Mouse (Mus musculus): ENCODE measurements around the gene Rexo2.

DNA sequence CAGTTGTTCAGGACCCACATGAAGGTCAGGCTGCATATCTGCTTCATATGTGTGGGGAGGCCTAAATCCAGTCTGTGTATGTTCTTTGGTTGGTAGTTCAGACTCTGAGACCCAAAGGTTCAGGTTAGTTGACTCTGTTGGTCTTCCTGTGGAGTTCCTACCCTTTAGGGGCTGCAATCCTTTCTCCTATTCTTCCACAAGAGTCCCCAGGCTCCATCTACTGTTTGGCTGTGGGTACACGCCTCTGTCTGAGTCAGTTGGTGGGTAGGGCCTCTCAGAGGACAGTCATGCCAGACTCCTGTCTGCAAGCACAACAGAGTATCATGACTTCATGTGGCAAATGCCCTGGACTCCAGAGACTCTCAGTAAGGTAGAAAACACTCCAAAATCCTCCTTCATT, 57.2 kb downstream of the Rexo2 start:
- TF ChIP-seq TCF12 (IDR thresholded peaks at IDR 0.05; ENCODE audit: low read depth, low read length) (no peak), USF1 (IDR thresholded peaks at IDR 0.05; ENCODE audit: low read depth, low read length) (no peak), ZC3H11A (IDR thresholded peaks at IDR 0.05; ENCODE audit: low read depth, low read length) (no peak), MXI1 (IDR thresholded peaks at IDR 0.05; ENCODE audit: low read depth, low read length) (no peak), ZMIZ1 (IDR thresholded peaks at IDR 0.05; ENCODE audit: low read depth, low read length) (no peak), EP300 (IDR thresholded peaks at IDR 0.05; ENCODE audit: low read depth in 1 of 2, low read length in 2 of 2) (no peak), ELF1 (IDR thresholded peaks at IDR 0.05; ENCODE audit: low read depth, low read length) (no peak), CTCF (IDR thresholded peaks at IDR 0.05 in 2 of 3, conservative IDR thresholded peaks at IDR 0.05 in 1 of 3; ENCODE audit: control insufficient read depth in 1 of 3, insufficient read depth in 1 of 3, low read depth in 2 of 3, low read length in 3 of 3, poor library complexity in 1 of 3, severe bottlenecking in 1 of 3) (no peak), RCOR1 (IDR thresholded peaks at IDR 0.05; ENCODE audit: low read depth, low read length) (no peak), POLR2A (IDR thresholded peaks at IDR 0.05; ENCODE audit: control insufficient read depth in 1 of 2, insufficient read depth in 1 of 2, low read depth in 1 of 2, low read length in 2 of 2, poor library complexity in 1 of 2) (no peak), TBP (IDR thresholded peaks at IDR 0.05; ENCODE audit: low read depth, low read length) (no peak)

Data from MEL (cell line).